Mouse (Mus musculus) cerebellum, adult 2 months (tissue): Measurements from ENCODE around the gene Idh3a. TPM values are rescaled to one million over a fixed set of nuclear protein-coding genes. Genes with fewer than 3 reads are reported as not detected.

Experiments
- DNase-seq, 2 experiments: peaks; one replicate each; pipeline ENCODE4 v3.0.0; 2021
- H3K27ac ChIP-seq: fragments of 200-500 bp; 2 replicates; pipeline ENCODE4 v1.5.1; 2012; ENCODE audit warnings: low read length, control low read depth, inconsistent platforms; ENCODE audit not compliant: insufficient read depth
- H3K27me3 ChIP-seq: fragments of 200-500 bp; 2 replicates; pipeline ENCODE4 v1.6.1; 2012; ENCODE audit warnings: inconsistent platforms, mild to moderate bottlenecking, low read length, moderate library complexity; ENCODE audit not compliant: control insufficient read depth, insufficient read depth
- H3K4me1 ChIP-seq: fragments of 200-500 bp; 2 replicates; pipeline ENCODE4 v1.6.1; 2011; ENCODE audit warnings: low read length; ENCODE audit not compliant: control insufficient read depth, insufficient read depth
- H3K4me3 ChIP-seq: fragments of 200-500 bp; replicated peaks from 2 replicates; pipeline ENCODE3; 2011; ENCODE audit warnings: mild to moderate bottlenecking, low read depth, low read length, control low read depth; ENCODE audit not compliant: insufficient read depth
- CTCF ChIP-seq: fragments of 200-500 bp; IDR thresholded peaks from 2 replicates; pipeline ENCODE4 v1.5.1; 2011; ENCODE audit warnings: low read depth, mild to moderate bottlenecking, control low read depth, low read length, moderate library complexity, borderline replicate concordance; ENCODE audit not compliant: insufficient read depth
- POLR2A ChIP-seq: fragments of 200-500 bp; IDR thresholded peaks from 2 replicates; pipeline ENCODE4 v1.6.1; 2011; ENCODE audit warnings: low read length, control low read depth, borderline replicate concordance; ENCODE audit not compliant: insufficient read depth
- WGBS: fragments of 180-500 bp; shearing (Covaris S2); methylation state at CpG from one replicate; pipeline ENCODE4 v1.1.7; 2018; 5-methylcytosine and 5-hydroxymethylcytosine counted together
- polyA plus RNA-seq: library from polyadenylated mRNA; depleted of rRNA; stranded (reverse); fragments of >200 nt; gene quantifications from 2 replicates; pipeline ENCODE4 v1.2.3, GENCODE M21; 2012

Gene Idh3a
- polyA plus RNA-seq, 1 experiment: 209 TPM

- WGBS: 2% methylated on average over 5 of the region's 5 CpGs
- H3K4me3 ChIP-seq: no peak overlapping the region
- peak; percentile 86 for TF ChIP-seq CTCF
- TF ChIP-seq POLR2A: no peak
- H3K4me1 ChIP-seq: peaks cover 1% of the 10 kb centered on the region
- H3K27ac ChIP-seq: no peak overlapping the region
- no peaks in the 10 kb centered on the region for H3K27me3 ChIP-seq
- DNase-seq: peak; percentile 65 to 71
Measured at GRCm38 (mm10) chr9:54547536-54547935, 38.6 kb upstream of the Idh3a start.

- WGBS: 92% methylated on average over 6 of the region's 6 CpGs
- no peak for DNase-seq
- H3K27ac ChIP-seq: no peak overlapping the region
- H3K4me3 ChIP-seq: no peak overlapping the region
- H3K27me3 ChIP-seq: no peaks in the 10 kb centered on the region
- TF ChIP-seq CTCF (no peak), POLR2A (no peak)
- H3K4me1 ChIP-seq: peaks cover 6% of the 10 kb centered on the region
Measured at GRCm38 (mm10) chr9:54549433-54549832, 36.7 kb upstream of the Idh3a start.

GRCm38 (mm10) chr9:54552409-54552808 is 33.7 kb upstream of the Idh3a start:
- Histone ChIP-seq H3K4me3 (no peak overlapping the region), H3K27me3 (no peaks in the 10 kb centered on the region), H3K4me1 (peaks cover 6% of the 10 kb centered on the region), H3K27ac (no peak overlapping the region)
- TF ChIP-seq POLR2A (no peak), CTCF (peak; percentile 62; the same call in 1 of the 2 replicates)
- peak; percentile 58 to 70 for DNase-seq
- WGBS: 14% methylated on average over 5 of the region's 5 CpGs

- 35% methylated on average over 2 of the region's 2 CpGs for WGBS
- Histone ChIP-seq H3K27me3 (no peaks in the 10 kb centered on the region), H3K4me1 (peaks cover 6% of the 10 kb centered on the region), H3K4me3 (no peak overlapping the region), H3K27ac (no peak overlapping the region)
- no peak for TF ChIP-seq CTCF
- no peak for TF ChIP-seq POLR2A
- DNase-seq: no peak
Measured at GRCm38 (mm10) chr9:54555044-54555443, 31.1 kb upstream of the Idh3a start.

GRCm38 (mm10) chr9:54558731-54559130 is 27.4 kb upstream of the Idh3a start:
- TF ChIP-seq CTCF: no peak
- no peak for DNase-seq
- no peak overlapping the region for H3K27ac ChIP-seq
- no peaks in the 10 kb centered on the region for H3K27me3 ChIP-seq
- no peaks in the 10 kb centered on the region for H3K4me1 ChIP-seq
- no peak overlapping the region for H3K4me3 ChIP-seq
- 69% methylated on average over 8 of the region's 8 CpGs for WGBS

GRCm38 (mm10) chr9:54559771-54560471 is 26.2 kb upstream of the Idh3a start, which contains the start of gene Cib2:
Gene Cib2 (minus strand): TSS chr9:54560218.
- no peaks in the 10 kb centered on the region for H3K4me1 ChIP-seq
- H3K4me3 ChIP-seq: peak within 1 kb of the TSS; percentile 52
- TF ChIP-seq POLR2A (peak; percentile 41; the same call in 1 of the 2 replicates), CTCF (no peak; the same call in 1 of the 2 replicates)
- DNase-seq: peak; percentile 83 to 87
- no peaks in the 10 kb centered on the region for H3K27me3 ChIP-seq
- 2% methylated on average over 52 of the region's 54 CpGs for WGBS
- no peak within 1 kb of the TSS for H3K27ac ChIP-seq

- no peak overlapping the region for H3K27ac ChIP-seq
- no peaks in the 10 kb centered on the region for H3K27me3 ChIP-seq
- 87% methylated on average over 8 of the region's 8 CpGs for WGBS
- H3K4me1 ChIP-seq: no peaks in the 10 kb centered on the region
- no peak overlapping the region for H3K4me3 ChIP-seq
- TF ChIP-seq CTCF (no peak), POLR2A (no peak)
- DNase-seq: no peak
Measured at GRCm38 (mm10) chr9:54560831-54561601, 25.1 kb upstream of the Idh3a start.

GRCm38 (mm10) chr9:54566958-54567357 is 19.2 kb upstream of the Idh3a start:
- no peak for TF ChIP-seq POLR2A
- no peak for TF ChIP-seq CTCF
- WGBS: 77% methylated on average over 4 of the region's 4 CpGs
- no peak for DNase-seq

More at GRCm38 (mm10) chr9:54566958-54567357, 19.2 kb upstream of the Idh3a start:
- Histone ChIP-seq H3K27ac (no peak overlapping the region), H3K4me1 (no peaks in the 10 kb centered on the region), H3K27me3 (no peaks in the 10 kb centered on the region), H3K4me3 (no peak overlapping the region)
